Mouse (Mus musculus): ENCODE results near the gene Tmem104. TPM values are rescaled to one million over a fixed set of nuclear protein-coding genes. Genes with fewer than 3 reads are reported as not detected.
A peak's percentile ranks its signal among the peaks of the same experiment; 100 is the strongest.

The Tmem104 gene
- total RNA-seq, 2 experiments from 2014 or later, result 10.4 to 12.5 TPM

DNA sequence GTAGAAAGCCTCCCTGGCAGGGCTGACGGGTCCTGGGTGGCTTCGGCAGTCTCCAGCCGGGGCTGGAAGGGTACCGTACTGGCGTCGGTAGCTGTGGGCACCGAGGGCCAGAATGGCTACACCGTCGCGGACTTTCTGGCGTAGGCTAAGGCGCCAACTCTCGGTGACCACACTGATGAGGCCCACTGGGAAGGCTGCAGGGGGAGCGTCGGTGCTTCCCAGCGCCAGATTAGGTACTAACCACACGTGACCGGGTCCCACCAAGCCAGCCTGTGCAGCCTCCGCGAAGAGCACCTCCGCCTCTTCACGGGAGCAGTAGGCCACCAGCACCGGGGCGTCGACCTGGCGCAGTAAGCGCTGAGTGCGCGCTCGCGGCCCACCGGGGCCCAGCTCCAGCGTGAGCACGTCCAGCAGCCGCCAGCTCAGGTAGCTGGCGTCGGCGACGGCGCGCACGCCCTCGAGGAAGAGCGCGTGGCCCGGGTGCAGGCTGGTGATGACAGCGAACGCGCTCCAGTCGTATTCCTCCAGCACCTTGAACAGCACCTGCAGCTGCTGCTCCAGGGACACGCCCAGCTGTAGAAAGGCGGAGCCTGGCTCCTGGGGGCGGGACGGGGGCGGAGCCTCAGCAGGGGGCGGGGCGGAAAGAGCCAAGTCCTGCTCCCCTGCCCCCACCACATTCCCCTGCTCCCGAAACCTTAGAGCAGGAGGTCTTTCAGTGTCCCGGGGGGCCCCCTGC lies 70.7 kb downstream of the Tmem104 start:
- intact Hi-C loops (cut with DNase I), result no loop called here
- no peak for DNase-seq

- no peak for DNase-seq
- intact Hi-C loops (cut with DNase I), result no loop called here
Observed at GRCm38 (mm10) chr11:115259134-115259533, 71.8 kb downstream of the Tmem104 start.

DNA sequence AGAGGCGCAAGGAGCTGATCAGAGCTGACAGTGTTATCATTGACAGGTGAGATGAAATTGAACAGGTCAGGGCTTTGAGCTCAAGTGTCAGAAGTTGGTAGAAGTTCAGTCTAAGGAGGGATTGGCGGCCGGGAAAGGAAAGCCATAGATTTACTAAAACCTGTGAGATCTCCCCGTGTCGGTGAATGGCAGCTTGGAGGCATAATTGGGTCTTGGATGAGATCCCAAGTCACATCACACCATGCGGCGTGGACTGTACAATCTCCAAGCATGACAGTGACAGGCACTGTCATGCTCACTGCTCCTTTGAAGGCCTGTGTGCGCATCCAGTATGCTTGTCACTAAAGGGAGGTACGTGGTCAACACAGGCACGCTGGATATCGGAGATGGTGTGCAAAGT lies 75.7 kb downstream of the Tmem104 start:
- DNase-seq, result no peak
- intact Hi-C loops (cut with DNase I), result no loop called here

DNA sequence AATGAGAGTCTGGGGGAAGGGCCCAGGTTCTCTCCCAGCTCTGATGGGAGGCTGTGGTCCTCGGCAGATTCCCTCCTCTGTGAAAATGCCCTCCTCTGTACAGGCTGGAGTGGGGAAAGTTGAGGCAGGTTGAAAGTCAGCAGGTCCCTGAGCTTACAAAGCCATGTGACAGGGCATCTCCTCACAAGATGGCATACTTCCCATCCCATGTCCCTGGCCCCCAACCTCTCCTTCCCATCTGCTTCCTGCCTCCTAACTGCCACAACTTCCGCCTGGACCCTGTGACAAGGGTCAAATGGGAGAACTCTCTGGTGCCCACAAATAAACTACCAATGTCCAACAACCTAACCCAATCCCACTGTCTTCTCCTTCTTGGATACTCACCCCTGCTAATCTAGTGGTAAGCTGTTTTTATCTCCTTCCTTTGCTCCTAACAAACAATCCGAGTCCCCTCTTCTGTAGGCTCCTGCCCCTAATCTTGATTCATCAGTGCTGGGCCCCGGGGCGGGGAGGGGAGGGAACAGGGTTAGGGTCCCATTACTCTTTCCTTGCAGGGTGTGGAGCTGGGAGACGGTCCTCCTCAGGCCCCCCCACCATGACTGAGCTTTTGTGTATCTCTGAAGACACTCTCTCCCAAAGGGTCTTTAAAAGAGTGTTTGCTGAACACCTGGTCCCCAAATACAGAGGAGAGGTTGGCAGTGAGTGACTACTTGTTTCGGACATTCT lies 77.0 kb downstream of the Tmem104 start:
- no peak for DNase-seq
- intact Hi-C loops (cut with DNase I), result no loop called here

GRCm38 (mm10) chr11:115264862-115265668 lies 77.8 kb downstream of the Tmem104 start:
- DNase-seq, result no peak
- intact Hi-C loops (cut with DNase I), result loop anchor here (1.0 to 5.0 kb wide), 2 partner anchors 63 to 183 kb away; no protein-coding TSS in a partner anchor

DNA sequence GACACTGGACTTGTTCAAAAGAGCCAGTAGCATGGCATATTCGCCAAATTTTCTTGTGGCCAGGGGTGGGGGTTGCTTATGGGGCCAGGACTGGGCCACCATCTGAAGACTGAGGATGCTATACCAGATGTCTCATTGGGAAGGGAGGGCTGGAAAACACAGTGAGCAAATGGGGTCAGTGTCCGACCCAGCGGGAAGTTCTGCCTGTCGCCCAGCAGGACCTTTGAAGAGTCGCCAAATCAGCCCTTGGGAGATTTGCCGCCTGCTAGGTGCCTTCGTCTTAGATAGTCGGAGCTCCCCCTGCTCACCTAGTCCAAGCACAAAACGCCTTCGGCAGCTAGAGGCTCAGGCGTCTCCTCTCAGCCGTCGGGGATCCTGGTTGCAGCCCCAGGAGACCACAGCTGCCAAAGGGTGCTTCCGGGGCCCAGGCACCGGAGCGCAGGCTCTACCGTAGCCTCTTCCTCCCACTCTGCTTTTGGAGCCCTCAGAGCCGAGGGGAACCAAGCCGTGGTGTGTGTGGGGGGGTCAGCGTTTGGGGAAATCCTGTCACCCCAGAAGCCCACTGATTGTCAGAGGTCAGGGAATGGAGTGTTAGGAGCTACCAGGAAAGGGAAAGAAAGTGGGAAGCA lies 78.6 kb downstream of the Tmem104 start:
- intact Hi-C loops (cut with DNase I), result loop anchor here (1.0 to 5.0 kb wide), 2 partner anchors 64 to 184 kb away; no protein-coding TSS in a partner anchor

DNA sequence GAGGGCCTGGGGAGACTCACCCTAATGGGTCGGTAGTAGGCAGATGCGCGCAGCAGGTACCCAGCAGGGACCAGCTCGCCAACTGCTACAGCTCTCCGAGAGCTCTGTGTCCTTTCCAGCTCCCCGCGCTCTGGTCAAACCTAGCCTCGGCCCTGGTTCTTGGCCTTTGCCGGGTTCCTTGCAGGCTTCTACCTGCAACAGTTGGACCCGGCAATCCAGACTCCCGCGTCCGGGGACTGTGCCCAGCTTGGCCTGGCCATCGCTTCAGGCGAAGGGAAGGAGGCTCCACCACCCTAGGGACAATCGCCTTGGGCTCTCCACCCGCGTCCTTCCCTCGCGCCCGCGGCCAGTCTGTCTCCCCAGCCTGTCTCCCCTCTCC lies 79.1 kb downstream of the Tmem104 start:
- intact Hi-C loops (cut with DNase I), result loop anchor here (5.0 kb wide), 1 partner anchor 184 kb away; no protein-coding TSS in a partner anchor
- no peak for DNase-seq

More for the DNA sequence above, 78.6 kb downstream of the Tmem104 start:
- no peak for DNase-seq

DNA sequence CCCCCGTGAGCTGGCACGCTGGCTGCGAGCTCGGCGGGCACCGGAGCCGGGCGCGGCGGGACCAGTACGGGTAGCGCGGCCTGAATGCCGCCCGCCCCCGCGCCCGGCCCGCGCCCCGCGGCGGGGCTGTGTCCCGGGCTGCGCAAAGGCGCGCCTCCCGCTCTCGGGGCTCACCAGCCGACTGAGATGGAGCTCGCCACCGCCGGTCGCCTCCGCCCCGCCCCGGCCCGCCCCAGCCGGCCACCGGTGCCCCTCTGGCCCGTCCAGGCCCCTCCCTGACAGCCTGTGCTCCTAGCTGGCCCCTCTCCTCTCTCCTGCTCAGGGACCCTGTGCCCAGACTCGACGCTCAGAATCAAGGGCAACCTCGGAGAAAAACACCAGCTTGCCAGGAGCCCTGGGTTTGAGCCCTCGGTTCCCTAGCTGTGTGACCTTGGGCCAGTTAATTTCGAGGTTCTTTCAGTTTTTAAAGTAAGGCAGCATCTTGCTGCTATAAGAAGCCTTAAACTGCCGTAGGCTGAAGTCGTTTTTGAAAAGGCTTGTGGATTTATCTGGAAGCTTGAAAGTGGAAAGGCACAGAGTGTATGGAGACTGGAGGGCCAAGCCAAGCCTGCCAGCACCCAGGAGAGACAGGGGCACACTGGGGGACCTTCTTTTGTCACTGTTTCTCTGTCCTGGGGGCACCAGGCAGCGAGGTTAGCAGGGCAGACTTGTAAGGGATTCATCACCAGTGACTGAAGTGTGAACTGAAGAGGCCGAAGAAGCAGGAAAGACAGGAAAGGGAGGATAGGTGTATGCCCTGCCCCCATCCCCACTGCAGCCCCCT lies 80.0 kb downstream of the Tmem104 start, which contains the start of gene Grin2c:
Gene Grin2c (minus strand): TSS at position 183 of the 823 bp plus-strand sequence.
- no peak for DNase-seq
- intact Hi-C loops (cut with DNase I), result loop anchor here (5.0 kb wide), 1 partner anchor 185 kb away; no protein-coding TSS in a partner anchor

DNA sequence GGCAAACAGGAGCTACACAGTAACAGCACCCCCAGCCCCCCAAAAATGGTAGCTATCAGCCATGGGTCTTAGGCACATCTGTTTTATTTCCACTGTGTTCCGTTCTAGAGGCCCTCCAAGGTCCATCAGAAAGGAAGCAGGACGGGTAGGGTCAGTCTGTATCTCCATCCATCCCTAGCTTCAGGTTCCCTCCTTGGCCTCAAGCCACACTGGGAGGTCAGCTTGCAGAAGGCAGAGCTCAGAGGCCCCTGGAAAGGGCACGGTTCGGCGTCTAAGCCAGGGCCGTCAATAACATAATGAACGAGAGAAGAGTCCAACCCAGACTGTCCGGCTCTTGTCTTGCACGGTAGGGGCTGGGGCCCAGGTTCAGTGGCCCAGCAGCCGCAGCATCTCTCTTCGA lies 80.7 kb downstream of the Tmem104 start:
- DNase-seq, result no peak
- intact Hi-C loops (cut with DNase I), result loop anchor here (5.0 kb wide), 1 partner anchor 186 kb away; no protein-coding TSS in a partner anchor

GRCm38 (mm10) chr11:115269330-115270066 lies 82.2 kb downstream of the Tmem104 start:
- DNase-seq, result no peak
- intact Hi-C loops (cut with DNase I), result loop anchor here (1.0 to 5.0 kb wide), 3 partner anchors 67 to 187 kb away; no protein-coding TSS in a partner anchor

DNA sequence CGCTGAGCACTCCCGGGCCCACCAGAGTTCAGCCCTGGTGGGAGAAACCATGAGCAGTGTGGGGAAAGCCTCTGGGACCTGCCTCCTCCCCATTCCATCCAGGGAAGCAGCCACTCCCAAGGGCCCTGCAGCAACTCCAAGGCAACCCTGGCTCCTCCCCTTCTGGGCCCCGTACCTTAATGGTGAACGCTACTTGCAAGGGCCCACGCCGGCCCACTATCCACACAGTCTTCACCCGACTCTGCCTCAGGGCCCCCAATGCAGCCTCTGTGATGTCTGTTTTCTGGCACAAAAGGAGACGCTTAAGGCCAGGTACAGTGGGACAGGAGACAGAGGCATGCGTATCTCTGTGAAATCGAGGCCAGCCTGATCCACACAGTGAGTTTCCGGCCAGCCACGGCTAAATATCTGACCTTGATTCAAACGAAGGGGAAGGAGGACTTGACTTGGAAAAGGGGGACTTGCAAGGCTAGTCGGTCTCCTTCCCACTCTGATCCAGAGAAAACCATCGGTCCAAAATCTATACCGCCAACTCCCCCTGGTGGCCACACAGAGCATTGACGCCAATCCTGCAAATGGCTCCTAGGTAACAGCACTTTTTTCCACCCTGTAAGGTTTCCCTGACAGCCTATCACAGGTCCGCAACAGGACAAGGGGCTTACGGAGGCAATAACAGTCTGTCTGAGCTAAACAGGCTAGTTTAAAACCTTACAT lies 83.0 kb downstream of the Tmem104 start:
- peak; percentile 80 to 85 for DNase-seq
- intact Hi-C loops (cut with DNase I), result loop anchor here (1.0 kb wide), 1 partner anchor 68 kb away; no protein-coding TSS in a partner anchor

- DNase-seq, result no peak
- intact Hi-C loops (cut with DNase I), result no loop called here
Observed at GRCm38 (mm10) chr11:115271052-115271451, 83.8 kb downstream of the Tmem104 start.

DNA sequence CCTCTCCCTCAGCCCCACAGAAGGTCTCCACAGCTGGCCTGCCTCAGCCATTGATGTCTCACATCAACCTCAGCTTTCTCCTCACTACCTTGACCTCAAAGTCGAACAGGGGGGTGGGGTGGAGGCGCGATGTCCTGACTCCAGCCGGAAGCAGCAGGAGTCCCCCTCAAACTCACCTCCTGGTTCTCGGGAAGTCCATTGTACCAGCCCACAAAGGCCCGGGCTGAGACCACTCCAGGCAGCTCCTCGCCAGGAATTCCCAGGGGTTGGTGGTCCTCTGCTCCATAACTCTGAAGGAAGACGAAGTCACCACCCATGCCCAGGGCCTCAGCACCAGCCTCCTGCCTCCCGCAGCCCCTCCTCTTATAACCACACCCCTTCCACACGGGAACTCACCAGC lies 84.2 kb downstream of the Tmem104 start:
- DNase-seq, result no peak
- intact Hi-C loops (cut with DNase I), result no loop called here

DNA sequence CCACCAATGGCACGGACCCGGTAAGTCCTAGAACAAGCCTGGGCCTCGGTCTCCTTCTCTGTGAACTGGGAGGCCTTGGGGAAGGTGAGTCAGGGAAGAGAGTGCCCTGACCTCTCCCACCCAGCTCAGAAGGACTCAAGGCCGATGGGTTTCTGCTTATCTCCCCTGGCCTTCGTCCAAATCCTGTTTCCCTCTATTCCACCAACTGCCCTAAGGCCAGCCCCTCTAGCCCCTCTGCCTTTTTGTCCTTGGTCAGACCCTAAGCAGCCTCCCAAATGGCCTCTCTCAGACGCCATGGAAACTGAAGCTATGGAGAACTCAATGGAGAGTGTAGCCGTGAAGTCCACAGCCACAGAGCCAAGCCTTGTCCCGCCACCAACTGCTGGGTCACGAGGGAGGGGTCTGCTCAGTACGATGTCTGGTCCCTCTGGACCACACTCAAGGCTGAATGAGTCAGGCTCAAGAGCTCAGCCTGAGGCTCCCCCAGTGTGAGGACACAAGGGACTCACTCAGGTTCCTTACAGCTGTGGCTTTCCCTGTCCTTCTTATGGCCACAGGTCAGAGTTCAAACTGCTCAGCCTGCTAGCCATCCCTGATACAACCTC lies 85.7 kb downstream of the Tmem104 start:
- DNase-seq, result no peak
- intact Hi-C loops (cut with DNase I), result no loop called here

DNA sequence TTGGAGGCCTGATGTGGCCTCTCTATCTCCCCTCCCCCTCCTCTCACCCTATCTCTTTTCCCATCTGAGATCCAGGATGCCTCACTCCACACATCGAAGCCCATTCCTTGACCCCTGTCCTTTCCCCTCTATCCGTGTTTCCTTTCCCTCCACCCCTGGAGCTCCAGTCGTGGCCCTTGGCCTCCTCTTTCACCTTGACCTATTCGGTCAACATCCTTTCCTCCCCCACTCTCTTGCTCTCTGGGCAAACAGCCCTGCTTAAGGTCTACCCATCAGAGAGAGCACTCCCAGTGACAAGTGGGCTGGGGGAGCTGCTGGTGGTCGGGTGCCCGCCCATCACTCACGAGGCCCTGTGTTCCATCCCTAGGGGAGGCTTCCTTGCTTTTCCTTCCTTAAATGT lies 86.4 kb downstream of the Tmem104 start:
- intact Hi-C loops (cut with DNase I), result no loop called here
- no peak for DNase-seq

GRCm38 (mm10) chr11:115274178-115274577 lies 86.9 kb downstream of the Tmem104 start:
- intact Hi-C loops (cut with DNase I), result no loop called here
- no peak for DNase-seq

DNA sequence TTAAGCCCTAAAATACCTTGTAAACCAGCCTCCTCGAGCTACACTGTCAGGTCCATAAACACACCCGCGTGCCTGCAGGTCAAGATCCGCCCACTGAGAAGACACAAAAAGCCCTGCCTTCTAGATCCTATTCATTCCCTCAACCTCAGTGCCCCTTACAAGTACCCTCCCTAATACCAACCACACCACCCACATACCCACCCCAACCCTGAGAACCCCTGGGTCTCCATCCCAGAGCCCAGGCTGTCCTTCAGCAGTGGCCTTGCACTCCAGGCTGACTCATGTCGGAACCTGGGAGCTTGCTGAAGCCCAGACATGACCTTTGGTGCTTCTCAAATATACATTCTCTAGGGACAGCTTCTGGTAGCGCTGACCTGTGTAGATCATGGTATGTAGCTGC lies 87.5 kb downstream of the Tmem104 start:
- intact Hi-C loops (cut with DNase I), result no loop called here

DNA sequence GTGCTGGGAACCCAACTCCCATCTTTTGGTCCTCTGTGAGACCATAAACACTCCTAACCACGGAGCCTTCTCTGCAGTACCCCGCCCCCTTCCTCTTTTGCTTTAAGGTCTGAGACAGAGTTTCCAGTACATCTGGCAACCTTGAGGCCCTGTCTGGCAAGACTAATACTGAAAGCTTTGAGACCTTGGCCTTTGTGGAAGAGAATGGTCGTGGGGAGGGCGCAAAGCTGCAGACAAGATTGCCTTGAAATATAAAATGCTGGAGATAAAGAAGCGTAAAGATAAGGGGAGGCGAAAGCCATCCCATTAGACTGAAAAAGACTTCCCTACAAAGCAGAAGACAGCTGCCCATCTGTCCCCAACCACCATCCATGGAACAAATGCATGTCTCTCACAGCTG lies 88.2 kb downstream of the Tmem104 start:
- intact Hi-C loops (cut with DNase I), result no loop called here

More for the DNA sequence above, 87.5 kb downstream of the Tmem104 start:
- DNase-seq, result no peak

More for the DNA sequence above, 88.2 kb downstream of the Tmem104 start:
- no peak for DNase-seq
